Mouse (Mus musculus) bone marrow macrophage, adult 2 months (primary cell): ENCODE results near the gene Brd4. TPM values are rescaled to one million over a fixed set of nuclear protein-coding genes. Genes with fewer than 3 reads are reported as not detected.

Source experiments
- H3K27ac ChIP-seq: 2 replicates; pipeline ENCODE4 v1.5.1; 2012; ENCODE audit warnings: low read depth, low read length; ENCODE audit not compliant: insufficient read depth
- H3K4me1 ChIP-seq: 2 replicates; pipeline ENCODE4 v1.6.1; 2012; ENCODE audit warnings: low read length; ENCODE audit not compliant: control insufficient read depth, insufficient read depth
- H3K4me3 ChIP-seq: 2 replicates; pipeline ENCODE4 v1.5.1; 2012; ENCODE audit warnings: mild to moderate bottlenecking, low read length, moderate library complexity; ENCODE audit not compliant: insufficient read depth
- CTCF ChIP-seq: IDR thresholded peaks from 2 replicates; pipeline ENCODE4 v1.5.1; 2012; ENCODE audit warnings: low read depth, mild to moderate bottlenecking, low read length, moderate library complexity
- POLR2A ChIP-seq: IDR thresholded peaks from 2 replicates; pipeline ENCODE4 v1.6.1; 2012; ENCODE audit warnings: mild to moderate bottlenecking, low read depth, low read length, borderline replicate concordance
- polyA plus RNA-seq: library from polyadenylated mRNA; stranded (reverse); fragments of >200 nt; gene quantifications from 2 replicates; pipeline ENCODE4 v1.2.4, GENCODE M21; 2012; ENCODE audit not compliant: missing spikeins, insufficient read depth, insufficient read length

Brd4 gene
- polyA plus RNA-seq, 1 experiment: 88.2 TPM

- TF ChIP-seq CTCF (peak; percentile 65; the same call in 1 of the 2 replicates), POLR2A (no peak)
- H3K4me3 ChIP-seq: no peak overlapping the region; the same call in 1 of the 2 replicates
- H3K4me1 ChIP-seq: peaks cover 11% of the 10 kb centered on the region
- no peak overlapping the region for H3K27ac ChIP-seq
Measured at GRCm38 (mm10) chr17:32162112-32162850, 122.2 kb downstream of the Brd4 start.

GRCm38 (mm10) chr17:32160882-32161281 lies 123.6 kb downstream of the Brd4 start:
- Histone ChIP-seq H3K27ac (no peak overlapping the region), H3K4me1 (peaks cover 11% of the 10 kb centered on the region), H3K4me3 (no peak overlapping the region)
- no peak for TF ChIP-seq CTCF
- no peak for TF ChIP-seq POLR2A

GRCm38 (mm10) chr17:32158841-32159240 lies 125.7 kb downstream of the Brd4 start:
- Histone ChIP-seq H3K4me1 (no peaks in the 10 kb centered on the region), H3K27ac (no peak overlapping the region), H3K4me3 (no peak overlapping the region)
- TF ChIP-seq CTCF (no peak), POLR2A (no peak)

- no peak overlapping the region for H3K4me3 ChIP-seq
- no peak for TF ChIP-seq CTCF
- no peak for TF ChIP-seq POLR2A
- H3K4me1 ChIP-seq: no peaks in the 10 kb centered on the region
- no peak overlapping the region for H3K27ac ChIP-seq
Measured at GRCm38 (mm10) chr17:32146718-32147117, 137.8 kb downstream of the Brd4 start.

Other genes starting within 250 kb of the Brd4 start
- 9.6 and 11.2 TPM in 2 replicates for gene Rrp1b, start 248.6 kb downstream of the Brd4 start, polyA plus RNA-seq
- gene Hsf2bp, start 248.4 kb downstream of the Brd4 start, polyA plus RNA-seq: 0.55 TPM in 1 of 2 replicates, not detected in the other
- gene Notch3, start 117.9 kb downstream of the Brd4 start, polyA plus RNA-seq: 0.09 TPM in 1 of 2 replicates, not detected in the other
- not detected in 2 replicates for gene Ephx3, start 95.2 kb downstream of the Brd4 start, polyA plus RNA-seq
- 77.4 and 90.0 TPM in 2 replicates for gene Akap8, start 36.5 kb upstream of the Brd4 start, polyA plus RNA-seq
- 87.0 and 116 TPM in 2 replicates for gene Akap8l, start 65.9 kb upstream of the Brd4 start, polyA plus RNA-seq
- gene Wiz, start 104.7 kb upstream of the Brd4 start, polyA plus RNA-seq: 19.3 and 24.2 TPM in 2 replicates
- gene Rasal3, start 118.9 kb upstream of the Brd4 start, polyA plus RNA-seq: 26.6 and 31.3 TPM in 2 replicates
- gene Pglyrp2, start 139.4 kb upstream of the Brd4 start, polyA plus RNA-seq: not detected in 2 replicates
- gene Cyp4f39, start 168.0 kb upstream of the Brd4 start, polyA plus RNA-seq: not detected in 2 replicates
- gene Cyp4f17, start 221.3 kb upstream of the Brd4 start, polyA plus RNA-seq: 2.2 and 3.5 TPM in 2 replicates